Mouse (Mus musculus) heart, embryonic 15.5 days (tissue): Measurements from ENCODE around the gene Dyrk1a. TPM values are rescaled to one million over a fixed set of nuclear protein-coding genes. Genes with fewer than 3 reads are reported as not detected.
A peak's percentile ranks its signal among the peaks of the same experiment; 100 is the strongest.

Experiments used
- ATAC-seq: fragments of 200-750 bp; cut with Nextera tagmentation; replicated peaks from 2 replicates; pipeline ENCODE4 v1.8.0; 2017; ENCODE audit warnings: low read depth, moderate TSS enrichment; ENCODE audit not compliant: insufficient number of reproducible peaks, insufficient read depth, low FRiP score
- H3K27ac ChIP-seq: fragments of 300-500 bp; sonication (generic); 2 replicates; pipeline ENCODE4 v1.5.1; 2015; ENCODE audit warnings: mild to moderate bottlenecking, inconsistent platforms
- H3K27me3 ChIP-seq: fragments of 300-500 bp; sonication (generic); 2 replicates; pipeline ENCODE4 v1.6.1; 2015; ENCODE audit warnings: inconsistent platforms
- H3K36me3 ChIP-seq: fragments of 300-500 bp; sonication (generic); 2 replicates; pipeline ENCODE4 v1.6.1; 2015; ENCODE audit warnings: mild to moderate bottlenecking, inconsistent platforms
- H3K4me1 ChIP-seq: fragments of 300-500 bp; sonication (generic); replicated peaks from 2 replicates; pipeline ENCODE4 v1.6.1; 2015; ENCODE audit warnings: inconsistent platforms
- H3K4me2 ChIP-seq: fragments of 300-500 bp; sonication (generic); 2 replicates; pipeline ENCODE4 v1.6.1; 2015; ENCODE audit warnings: inconsistent platforms, mild to moderate bottlenecking, moderate library complexity
- H3K4me3 ChIP-seq: fragments of 300-500 bp; sonication (generic); 2 replicates; pipeline ENCODE4 v1.5.1; 2015; ENCODE audit warnings: mild to moderate bottlenecking, inconsistent platforms
- H3K9ac ChIP-seq: fragments of 300-500 bp; sonication (generic); 2 replicates; pipeline ENCODE4 v1.6.1; 2015; ENCODE audit warnings: mild to moderate bottlenecking, inconsistent platforms
- H3K9me3 ChIP-seq: fragments of 300-500 bp; sonication (generic); replicated peaks from 2 replicates; pipeline ENCODE4 v1.6.1; 2016; ENCODE audit warnings: inconsistent platforms
- WGBS: fragments of 180-500 bp; shearing (Covaris S2); methylation state at CpG from one replicate; pipeline ENCODE4 v1.1.7; 2015; ENCODE audit warnings: mixed read lengths; 5-methylcytosine and 5-hydroxymethylcytosine counted together
- polyA plus RNA-seq: library from polyadenylated mRNA; unstranded; fragments of >200 nt; fragmentation: Nextera tagmentation; extraction: Ambion mirVana; gene quantifications from 2 replicates; pipeline ENCODE4 v1.2.1, GENCODE M21; 2015

Dyrk1a gene
- polyA plus RNA-seq, 1 experiment from 2014 or later, result 7.1 TPM

DNA sequence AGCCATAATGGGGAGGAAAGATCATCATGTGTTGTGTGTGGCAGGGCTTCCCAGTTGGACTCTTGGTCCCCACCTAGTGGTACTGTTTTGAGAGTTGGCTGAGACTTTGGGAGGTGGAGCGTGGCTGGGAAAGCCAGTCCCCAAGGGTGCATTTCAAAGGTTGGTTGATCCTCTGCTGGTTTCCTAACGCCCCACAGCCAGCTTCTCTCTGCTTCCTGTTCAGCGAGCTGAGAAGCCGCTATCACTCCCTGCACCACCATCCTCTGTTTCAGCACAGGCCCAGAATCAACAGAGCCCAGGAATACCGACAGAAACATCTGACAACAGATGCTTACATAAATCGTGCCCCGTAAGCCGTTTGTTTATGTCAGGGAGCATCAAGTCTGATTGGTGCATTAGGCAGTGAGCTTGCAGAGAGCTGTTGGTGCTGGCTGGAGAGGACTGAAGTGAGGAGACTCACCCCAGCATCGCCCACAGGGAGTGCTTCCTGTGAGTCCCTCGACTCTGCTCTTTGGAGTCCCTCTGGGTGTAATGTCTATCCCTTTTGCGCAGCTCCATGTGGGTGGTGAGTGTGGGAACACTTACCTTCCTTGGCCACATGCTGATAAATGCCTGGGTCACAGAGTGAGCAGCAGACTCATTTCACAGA, 174.2 kb downstream of the Dyrk1a start:
- H3K9ac ChIP-seq, result peak overlapping the region; percentile 36; the same call in 1 of the 2 replicates
- peak overlapping the region; percentile 54 for H3K4me2 ChIP-seq
- H3K27ac ChIP-seq, result peak overlapping the region; percentile 73
- H3K4me3 ChIP-seq, result peak overlapping the region; percentile 38
- no peaks in the 10 kb centered on the region for H3K27me3 ChIP-seq
- no peaks in the 10 kb centered on the region for H3K9me3 ChIP-seq
- 6% methylated on average over 11 of the region's 11 CpGs for WGBS
- peak; percentile 54 for ATAC-seq
- peaks cover 16% of the 10 kb centered on the region for H3K4me1 ChIP-seq
- H3K36me3 ChIP-seq, result no peaks in the 10 kb centered on the region; the same call in 1 of the 2 replicates

DNA sequence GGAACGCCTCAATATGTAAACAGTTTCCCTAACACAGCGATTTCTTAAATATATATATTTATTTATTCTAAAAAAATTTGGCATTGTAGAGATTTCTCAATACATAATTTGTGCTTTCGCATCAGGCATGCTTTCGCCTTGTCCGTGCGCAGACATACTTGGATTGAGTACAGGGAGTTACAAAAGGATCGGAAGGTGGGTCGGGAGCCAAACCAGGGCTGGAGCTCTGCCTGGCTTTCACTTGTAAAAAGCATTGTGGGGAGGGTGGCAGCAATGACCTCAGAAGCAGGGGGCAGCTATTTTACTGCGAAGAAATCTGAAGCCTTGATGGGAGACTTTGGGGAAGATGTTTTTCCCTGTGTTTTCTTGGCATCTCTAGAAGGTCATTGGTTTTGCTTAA, 175.2 kb downstream of the Dyrk1a start:
- no peaks in the 10 kb centered on the region; the same call in 1 of the 2 replicates for H3K36me3 ChIP-seq
- no peak overlapping the region for H3K9ac ChIP-seq
- peak overlapping the region; percentile 42; the same call in 1 of the 2 replicates for H3K27ac ChIP-seq
- H3K4me3 ChIP-seq, result no peak overlapping the region
- no peak for ATAC-seq
- no peaks in the 10 kb centered on the region for H3K27me3 ChIP-seq
- no peaks in the 10 kb centered on the region for H3K9me3 ChIP-seq
- H3K4me1 ChIP-seq, result peaks cover 16% of the 10 kb centered on the region
- WGBS, result 73% methylated on average over 9 of the region's 9 CpGs
- H3K4me2 ChIP-seq, result no peak overlapping the region

Other genes with a start within 250 kb of the Dyrk1a start
- gene Ripply3, start 241.6 kb upstream of the Dyrk1a start, polyA plus RNA-seq, result 4.5 TPM in 2 replicates
- gene Ttc3, start 199.4 kb upstream of the Dyrk1a start, polyA plus RNA-seq, result 151 and 153 TPM in 2 replicates
- gene Pigp, start 198.2 kb upstream of the Dyrk1a start, polyA plus RNA-seq, result 96.2 and 112 TPM in 2 replicates
- gene Vps26c, start 43.2 kb upstream of the Dyrk1a start, polyA plus RNA-seq, result 41.0 and 49.6 TPM in 2 replicates